Mouse (Mus musculus): Measurements from ENCODE around the gene Hunk.

GRCm38 (mm10) chr16:90385326-90385687 lies 506 bp upstream of the Hunk start:
- TF ChIP-seq EP300 (IDR thresholded peaks at IDR 0.05; ENCODE audit: insufficient read depth, low read depth, low read length) (no peak), POLR2A (IDR thresholded peaks at IDR 0.05; ENCODE audit: insufficient read depth, low read depth, low read length) (no peak), CTCF (IDR thresholded peaks at IDR 0.05) (no peak)
